Mouse (Mus musculus) C2C12 (cell line): Measurements from ENCODE around the gene Psrc1.

Experiments
- CEBPB ChIP-seq: IDR thresholded peaks from one replicate; pipeline ENCODE4 v1.6.1; 2011; ENCODE audit warnings: low read depth, mild to moderate bottlenecking, control low read depth, moderate library complexity
- CTCF ChIP-seq: IDR thresholded peaks from one replicate; pipeline ENCODE4 v1.5.1; 2011; ENCODE audit not compliant: control insufficient read depth, insufficient read depth, insufficient read length
- FOSL1 ChIP-seq: IDR thresholded peaks from one replicate; pipeline ENCODE4 v1.8.0; 2011; ENCODE audit warnings: mild to moderate bottlenecking, low read length; ENCODE audit not compliant: poor library complexity, insufficient read depth, severe bottlenecking
- MAX ChIP-seq: IDR thresholded peaks from one replicate; pipeline ENCODE4 v1.6.1; 2011; ENCODE audit warnings: mild to moderate bottlenecking, control low read depth
- MYOD1 ChIP-seq: IDR thresholded peaks from one replicate; pipeline ENCODE4 v1.6.1; 2011; ENCODE audit warnings: low read depth; ENCODE audit not compliant: control insufficient read depth, insufficient read length
- MYOG ChIP-seq: IDR thresholded peaks from one replicate; pipeline ENCODE4 v1.6.1; 2011; ENCODE audit not compliant: control insufficient read depth, insufficient read length; ENCODE audit errors: extremely low read depth
- USF1 ChIP-seq: IDR thresholded peaks from one replicate; pipeline ENCODE4 v1.6.1; 2011; ENCODE audit warnings: low read depth, mild to moderate bottlenecking, control low read depth, moderate library complexity

DNA sequence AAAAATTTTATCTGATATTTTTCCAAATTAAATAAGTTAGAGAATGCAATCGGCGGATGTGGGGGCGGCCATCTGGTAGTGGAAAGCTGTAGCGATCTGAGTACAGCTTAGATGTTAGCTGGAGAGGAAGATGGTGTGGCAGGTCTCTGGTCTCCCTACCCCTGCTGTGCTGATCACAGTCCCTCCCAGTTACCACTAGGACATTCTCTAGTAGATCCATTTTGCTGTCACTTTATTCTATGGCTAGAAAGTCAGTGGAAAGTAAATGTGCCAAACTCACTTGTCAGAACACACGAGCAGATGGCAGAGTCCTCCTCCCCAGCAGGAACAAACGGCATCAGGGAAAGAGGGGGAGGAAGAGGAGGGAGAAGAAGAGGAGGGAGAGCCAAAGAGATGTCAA is 25.2 kb upstream of the Psrc1 start:
- TF ChIP-seq CTCF (no peak), MYOG (no peak), USF1 (no peak), MAX (no peak), CEBPB (no peak), MYOD1 (no peak), FOSL1 (no peak)
